Mouse (Mus musculus): ENCODE results near the gene Fosb.

GRCm38 (mm10) chr7:19295503-19296185 lies 14.2 kb downstream of the Fosb start:
- TF ChIP-seq POLR2A (IDR thresholded peaks at IDR 0.05; ENCODE audit: low read depth, low read length) (peak; percentile 38; the same call in 1 of the 2 replicates), CTCF (IDR thresholded peaks at IDR 0.05; ENCODE audit: borderline replicate concordance, insufficient read depth, low read length) (peak; percentile 78; the same call in 1 of the 2 replicates)

Data from embryonic fibroblast, embryonic 13.5 days (primary cell).